Mouse (Mus musculus) small intestine, adult 2 months (tissue): ENCODE measurements around the gene Grm7.

Experiments used
- CTCF ChIP-seq: fragments of 200-500 bp; IDR thresholded peaks from 2 replicates; pipeline ENCODE4 v1.5.1; 2012; ENCODE audit warnings: low read depth, mild to moderate bottlenecking, control low read depth, inconsistent platforms, low read length, moderate library complexity, mixed read lengths; ENCODE audit not compliant: insufficient replicate concordance, insufficient read length; ENCODE audit errors: extremely low read depth
- POLR2A ChIP-seq: fragments of 200-500 bp; IDR thresholded peaks from 2 replicates; pipeline ENCODE4 v1.6.1; 2012; ENCODE audit warnings: low read depth, mild to moderate bottlenecking, control low read depth, inconsistent platforms, low read length, moderate library complexity

- TF ChIP-seq CTCF (no peak), POLR2A (no peak)
These were observed 98.7 kb downstream of the Grm7 start for GRCm38 (mm10) chr6:110743981-110744670.
